Mouse (Mus musculus) limb, embryonic 12.5 days (tissue): Measurements from ENCODE around the gene Senp1. TPM values are rescaled to one million over a fixed set of nuclear protein-coding genes. Genes with fewer than 3 reads are reported as not detected.

Experiments used
- ATAC-seq: fragments of 200-750 bp; cut with Nextera tagmentation; 2 replicates; pipeline ENCODE4 v1.8.0; 2017; ENCODE audit warnings: low read depth, moderate TSS enrichment; ENCODE audit not compliant: insufficient number of reproducible peaks, insufficient read depth, low FRiP score, low TSS enrichment
- H3K27ac ChIP-seq: fragments of 300-500 bp; sonication (generic); 2 replicates; pipeline ENCODE4 v1.5.1; 2016; ENCODE audit warnings: mild to moderate bottlenecking, moderate library complexity
- H3K27me3 ChIP-seq: fragments of 300-500 bp; sonication (generic); 2 replicates; pipeline ENCODE4 v1.6.1; 2016; ENCODE audit warnings: mild to moderate bottlenecking, moderate library complexity
- H3K36me3 ChIP-seq: fragments of 300-500 bp; sonication (generic); 2 replicates; pipeline ENCODE4 v1.6.1; 2016; ENCODE audit warnings: mild to moderate bottlenecking, moderate library complexity
- H3K4me1 ChIP-seq: fragments of 300-500 bp; sonication (generic); replicated peaks from 2 replicates; pipeline ENCODE4 v1.6.1; 2016
- H3K4me2 ChIP-seq: fragments of 300-500 bp; sonication (generic); 2 replicates; pipeline ENCODE4 v1.6.1; 2016; ENCODE audit warnings: mild to moderate bottlenecking, moderate library complexity
- H3K4me3 ChIP-seq: fragments of 300-500 bp; sonication (generic); replicated peaks from 2 replicates; pipeline ENCODE4 v1.5.1; 2016; ENCODE audit warnings: mild to moderate bottlenecking
- H3K9ac ChIP-seq: fragments of 300-500 bp; sonication (generic); replicated peaks from 2 replicates; pipeline ENCODE4 v1.6.1; 2016; ENCODE audit warnings: mild to moderate bottlenecking, moderate library complexity
- H3K9me3 ChIP-seq: fragments of 300-500 bp; sonication (generic); 2 replicates; pipeline ENCODE4 v1.6.1; 2016; ENCODE audit warnings: mild to moderate bottlenecking, moderate library complexity
- WGBS: fragments of 180-500 bp; shearing (Covaris S2); methylation state at CpG from one replicate; pipeline ENCODE4 v1.1.7; 2016; 5-methylcytosine and 5-hydroxymethylcytosine counted together
- polyA plus RNA-seq: library from polyadenylated mRNA; unstranded; fragments of >200 nt; fragmentation: Nextera tagmentation; extraction: Ambion mirVana; gene quantifications from 2 replicates; pipeline ENCODE4 v1.2.1, GENCODE M21; 2016

The Senp1 gene
- polyA plus RNA-seq, 1 experiment from 2014 or later = 46.9 TPM

DNA sequence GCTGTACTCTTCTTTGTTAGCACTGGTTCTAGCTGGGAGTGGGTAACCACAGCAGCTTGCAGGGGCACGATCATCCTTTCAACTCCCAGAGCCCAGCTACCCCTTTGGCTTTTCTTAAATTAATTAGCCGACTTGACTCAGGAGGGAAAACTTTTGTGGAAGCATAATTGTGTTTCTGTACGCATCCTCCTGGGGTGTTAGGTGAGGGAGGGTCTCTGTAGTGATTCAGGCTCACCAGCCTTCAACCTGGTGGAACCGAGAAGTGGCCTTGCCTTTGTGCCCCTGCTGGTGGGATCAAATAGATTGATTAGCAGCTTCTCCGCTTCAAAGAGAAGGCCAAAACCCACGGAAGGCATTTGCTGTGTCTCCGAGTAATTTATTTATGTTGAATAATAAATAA, 93.6 kb downstream of the Senp1 start:
- Histone ChIP-seq H3K27me3 (peaks cover 45% of the 10 kb centered on the region), H3K9ac (peak overlapping the region; percentile 93; the same call in 1 of the 2 replicates), H3K27ac (peak overlapping the region; percentile 7; the same call in 1 of the 2 replicates), H3K4me1 (peaks cover 32% of the 10 kb centered on the region), H3K36me3 (peaks cover 55% of the 10 kb centered on the region), H3K4me3 (peak overlapping the region; percentile 72), H3K4me2 (peak overlapping the region; percentile 84), H3K9me3 (no peaks in the 10 kb centered on the region)
- no peak for ATAC-seq
- WGBS = 11% methylated on average over 7 of the region's 7 CpGs

DNA sequence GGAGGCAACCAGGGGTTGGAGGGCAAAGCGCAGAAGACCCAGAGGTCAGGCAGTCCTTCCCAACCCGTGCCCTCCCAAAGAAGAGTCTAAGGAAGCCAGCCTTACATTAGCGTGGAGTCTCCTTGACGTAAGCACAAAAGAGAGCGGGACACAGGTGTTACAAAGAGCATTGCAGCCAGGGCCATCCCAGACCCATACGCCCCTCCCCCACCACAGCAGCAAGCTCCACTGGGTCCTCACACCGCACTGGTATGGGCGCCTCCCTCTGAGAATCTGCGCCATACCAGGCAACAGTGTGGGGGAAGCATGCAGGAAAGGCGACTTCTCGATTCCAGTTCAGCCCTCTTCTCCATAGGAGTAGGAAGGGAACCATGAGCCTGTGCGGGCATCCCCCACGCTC, 94.0 kb downstream of the Senp1 start:
- Histone ChIP-seq H3K9ac (peak overlapping the region; percentile 93; the same call in 1 of the 2 replicates), H3K4me1 (peaks cover 27% of the 10 kb centered on the region), H3K9me3 (no peaks in the 10 kb centered on the region), H3K27me3 (peaks cover 40% of the 10 kb centered on the region), H3K4me3 (peak overlapping the region; percentile 72), H3K36me3 (peaks cover 59% of the 10 kb centered on the region), H3K4me2 (peak overlapping the region; percentile 84), H3K27ac (peak overlapping the region; percentile 7; the same call in 1 of the 2 replicates)
- no peak for ATAC-seq
- 20% methylated on average over 13 of the region's 13 CpGs for WGBS

DNA sequence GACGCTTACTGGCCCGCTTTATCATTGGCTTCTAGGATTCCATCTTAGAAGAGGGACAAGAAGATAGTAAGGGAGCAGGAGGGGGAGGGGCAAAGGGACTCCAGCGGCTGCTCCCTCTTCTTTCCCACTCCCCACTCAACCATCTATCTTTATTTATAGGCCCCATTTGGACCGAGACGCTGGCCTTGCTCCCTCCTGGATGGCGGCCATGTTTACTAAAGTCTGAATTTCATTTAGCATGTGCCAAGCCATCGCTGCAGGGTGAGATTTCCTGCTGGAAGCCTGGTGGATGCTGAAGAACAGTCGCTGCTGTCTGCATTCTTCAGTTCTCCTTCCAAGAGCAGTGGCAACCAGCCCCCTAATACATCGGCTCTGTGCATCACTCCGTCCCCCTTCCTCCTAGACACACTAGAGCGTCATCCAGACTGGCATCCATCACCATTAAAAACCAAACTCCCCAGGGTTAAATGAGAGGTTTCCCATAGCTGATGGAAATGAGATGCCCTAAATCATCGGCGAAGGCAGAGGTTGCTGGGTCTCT, 96.8 kb downstream of the Senp1 start:
- Histone ChIP-seq H3K9ac (no peak overlapping the region), H3K4me3 (no peak overlapping the region), H3K27ac (no peak overlapping the region), H3K9me3 (no peaks in the 10 kb centered on the region), H3K27me3 (peaks cover 39% of the 10 kb centered on the region), H3K4me1 (peaks cover 49% of the 10 kb centered on the region), H3K4me2 (no peak overlapping the region), H3K36me3 (peaks cover 73% of the 10 kb centered on the region)
- WGBS = 71% methylated on average over 13 of the region's 13 CpGs
- no peak for ATAC-seq

DNA sequence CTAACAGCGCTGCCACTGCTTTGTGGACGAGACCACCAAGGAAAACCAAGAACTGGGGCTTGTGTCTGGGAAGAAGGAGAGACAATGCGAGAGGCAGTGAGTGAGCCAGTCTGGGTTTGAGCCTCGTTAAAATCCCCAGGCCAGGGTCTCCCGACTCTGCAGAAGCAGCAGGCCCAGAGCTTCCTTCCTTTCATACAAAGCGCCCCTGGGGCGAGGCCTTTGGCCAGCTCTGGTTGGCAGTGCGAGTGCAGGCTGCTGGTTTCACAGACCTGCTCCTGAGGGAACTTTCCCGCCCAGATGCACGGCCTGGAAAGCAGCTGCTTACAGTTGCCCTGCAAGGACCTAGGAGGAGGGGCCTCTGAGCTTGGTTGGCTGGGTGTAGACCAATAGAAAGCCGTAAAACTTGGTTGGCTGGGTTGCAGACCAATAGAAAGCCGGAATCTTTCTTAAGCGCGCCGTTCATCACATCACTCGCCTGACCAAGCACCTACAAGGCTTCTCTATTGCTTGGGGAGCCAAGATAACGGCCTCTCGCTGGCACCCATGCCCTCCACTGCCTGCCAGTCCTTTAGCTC, 100.7 kb downstream of the Senp1 start:
- H3K9me3 ChIP-seq = no peaks in the 10 kb centered on the region
- H3K36me3 ChIP-seq = peaks cover 82% of the 10 kb centered on the region

DNA sequence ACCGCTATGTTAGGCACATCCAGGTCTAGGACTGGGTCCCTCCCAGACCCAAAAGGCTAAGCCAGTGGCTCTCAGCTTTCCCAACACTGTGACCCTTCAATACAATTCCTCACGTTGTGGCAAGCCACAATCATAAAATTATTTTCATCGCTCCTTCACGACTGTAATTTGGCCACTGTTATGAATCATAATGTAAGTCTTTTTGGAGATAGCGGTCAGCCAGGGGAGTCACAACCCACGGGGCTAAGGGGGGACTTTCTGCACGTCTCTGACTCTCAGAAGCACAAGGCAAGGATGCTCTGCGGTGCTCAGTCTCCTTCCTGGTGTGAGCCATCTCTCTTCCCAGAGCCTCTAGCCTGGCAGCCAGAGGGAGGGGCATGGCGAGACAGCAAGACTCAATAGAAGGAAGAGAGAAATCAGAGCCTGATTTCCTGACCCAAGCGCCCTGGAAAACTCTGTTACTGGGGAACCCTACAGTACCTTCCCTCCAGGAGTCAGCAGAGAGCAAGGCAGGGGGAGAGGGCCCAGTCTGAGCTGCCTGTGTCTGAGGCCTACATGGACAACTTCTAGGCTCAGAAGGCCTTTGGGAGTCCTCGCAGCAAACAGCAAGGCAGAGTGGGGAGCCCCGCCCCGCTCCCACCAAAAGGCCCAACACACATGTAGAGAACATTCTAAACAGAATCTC, 101.4 kb downstream of the Senp1 start:
- Histone ChIP-seq H3K4me3 (no peak overlapping the region), H3K4me2 (peak overlapping the region; percentile 52; the same call in 1 of the 2 replicates), H3K4me1 (peaks cover 53% of the 10 kb centered on the region), H3K36me3 (peaks cover 82% of the 10 kb centered on the region), H3K9me3 (no peaks in the 10 kb centered on the region), H3K27me3 (no peaks in the 10 kb centered on the region), H3K27ac (peak overlapping the region; percentile 94), H3K9ac (peak overlapping the region; percentile 35)
- peak; percentile 7; the same call in 1 of the 2 replicates for ATAC-seq
- WGBS = 45% methylated on average over 13 of the region's 13 CpGs

More for the DNA sequence above, 100.7 kb downstream of the Senp1 start:
- ATAC-seq = peak; percentile 95
- peaks cover under 1% of the 10 kb centered on the region; the same call in 1 of the 2 replicates for H3K27me3 ChIP-seq
- peak overlapping the region; percentile 11; the same call in 1 of the 2 replicates for H3K4me3 ChIP-seq
- H3K4me1 ChIP-seq = peaks cover 53% of the 10 kb centered on the region
- 3% methylated on average over 18 of the region's 18 CpGs for WGBS
- peak overlapping the region; percentile 35 for H3K9ac ChIP-seq
- H3K4me2 ChIP-seq = peak overlapping the region; percentile 52
- peak overlapping the region; percentile 94 for H3K27ac ChIP-seq

DNA sequence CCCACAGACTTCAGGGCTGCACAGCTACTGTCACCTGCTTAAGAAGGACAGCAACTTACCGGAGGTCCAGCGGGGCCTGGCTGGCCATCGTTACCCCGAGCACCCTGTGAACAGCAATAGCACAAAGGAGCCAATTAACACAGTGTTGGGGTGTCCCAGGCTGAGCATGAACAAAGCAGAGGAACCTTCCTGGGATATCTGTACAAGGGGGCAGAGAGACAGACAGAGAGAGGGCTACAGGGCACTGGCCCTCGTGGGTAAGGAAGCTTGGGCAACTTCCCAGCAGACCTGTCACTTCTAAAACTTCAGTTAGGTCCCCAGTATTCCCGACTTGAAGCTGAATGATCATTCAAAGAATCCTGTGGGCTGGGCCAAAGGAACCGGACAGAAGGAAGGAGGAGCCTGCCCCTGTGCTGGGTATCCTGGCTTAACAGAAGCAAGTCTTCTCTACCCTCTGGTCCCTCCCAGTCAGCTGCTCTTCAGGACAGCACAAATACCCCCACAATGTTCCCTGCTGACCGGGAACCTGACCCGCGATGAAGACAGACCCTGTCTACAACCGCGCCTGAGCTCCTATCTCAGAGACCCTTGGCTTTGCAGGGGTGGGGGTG, 102.2 kb downstream of the Senp1 start:
- H3K9ac ChIP-seq = no peak overlapping the region; the same call in 1 of the 2 replicates
- peaks cover 53% of the 10 kb centered on the region for H3K4me1 ChIP-seq
- H3K4me3 ChIP-seq = no peak overlapping the region
- peak overlapping the region; percentile 35; the same call in 1 of the 2 replicates for H3K4me2 ChIP-seq
- WGBS = 23% methylated on average over 12 of the region's 12 CpGs
- H3K36me3 ChIP-seq = peaks cover 82% of the 10 kb centered on the region
- peak overlapping the region; percentile 94 for H3K27ac ChIP-seq
- H3K27me3 ChIP-seq = no peaks in the 10 kb centered on the region
- ATAC-seq = no peak
- H3K9me3 ChIP-seq = no peaks in the 10 kb centered on the region

DNA sequence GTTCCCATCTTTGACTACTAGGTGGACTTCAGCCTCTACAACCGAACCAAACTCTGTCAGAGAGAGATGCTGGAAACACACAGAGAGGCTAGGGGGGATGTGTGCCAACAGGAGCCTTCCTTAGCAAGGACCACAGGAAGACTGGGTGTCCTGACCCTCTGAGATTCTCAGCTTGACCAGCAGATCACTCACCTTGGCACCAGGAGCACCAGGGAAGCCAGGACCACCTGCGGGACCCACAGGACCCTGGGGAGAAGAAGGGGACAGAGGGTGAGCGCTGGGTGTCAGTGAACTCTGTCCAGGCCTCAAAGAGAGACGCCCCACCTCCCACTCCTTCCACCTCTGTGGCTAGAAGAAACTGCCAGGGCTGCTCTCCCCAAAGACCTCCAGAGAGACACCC, 102.8 kb downstream of the Senp1 start:
- no peak for ATAC-seq
- 18% methylated on average over 4 of the region's 4 CpGs for WGBS
- Histone ChIP-seq H3K4me2 (peak overlapping the region; percentile 35), H3K27ac (peak overlapping the region; percentile 94), H3K4me1 (peaks cover 53% of the 10 kb centered on the region), H3K27me3 (no peaks in the 10 kb centered on the region), H3K36me3 (peaks cover 82% of the 10 kb centered on the region), H3K9me3 (no peaks in the 10 kb centered on the region), H3K4me3 (no peak overlapping the region), H3K9ac (no peak overlapping the region; the same call in 1 of the 2 replicates)

DNA sequence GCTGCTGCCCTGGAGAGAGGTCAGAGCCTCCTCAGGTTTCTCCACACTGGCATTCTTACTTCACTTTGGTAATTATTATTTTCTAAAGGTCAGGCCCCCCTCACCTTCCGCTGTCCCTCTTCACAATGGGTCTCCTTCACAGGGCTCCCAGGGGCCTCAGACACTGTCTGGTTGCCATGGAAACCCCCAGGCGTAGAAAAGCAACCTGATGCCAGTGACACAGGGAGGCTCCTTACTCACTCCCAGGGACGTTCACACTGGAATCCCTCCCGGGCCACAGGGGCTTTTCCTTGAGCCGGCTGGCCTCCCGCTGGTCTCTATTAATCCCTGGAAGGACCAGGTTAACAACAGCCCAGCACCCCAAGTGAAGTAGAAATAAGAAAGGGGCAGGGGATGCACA, 103.4 kb downstream of the Senp1 start:
- no peak for ATAC-seq
- H3K4me3 ChIP-seq = no peak overlapping the region
- no peaks in the 10 kb centered on the region for H3K9me3 ChIP-seq
- peak overlapping the region; percentile 94 for H3K27ac ChIP-seq
- H3K36me3 ChIP-seq = peaks cover 82% of the 10 kb centered on the region
- peaks cover 53% of the 10 kb centered on the region for H3K4me1 ChIP-seq
- no peak overlapping the region for H3K9ac ChIP-seq
- H3K4me2 ChIP-seq = peak overlapping the region; percentile 35
- H3K27me3 ChIP-seq = no peaks in the 10 kb centered on the region
- 0% methylated on average over 6 of the region's 6 CpGs for WGBS

DNA sequence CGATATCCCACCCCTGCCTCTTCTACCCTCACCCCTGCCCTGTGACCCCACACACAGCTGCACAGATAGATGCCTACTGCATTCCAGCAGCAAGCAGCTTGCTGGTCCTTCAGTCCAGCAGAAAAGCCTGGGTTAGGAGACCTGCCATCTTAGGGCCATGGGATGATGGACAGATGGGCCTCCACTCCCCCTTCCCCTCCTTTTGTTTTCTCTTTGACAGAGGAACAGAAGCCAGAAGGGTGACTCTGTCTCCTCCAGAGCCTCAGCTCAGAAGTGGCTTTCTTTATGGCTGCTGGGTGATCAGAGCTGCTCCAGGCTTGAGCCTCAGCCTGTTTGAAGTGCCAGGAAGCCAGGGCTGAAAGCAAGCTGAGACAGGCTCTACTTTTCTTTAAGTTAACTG, 104.0 kb downstream of the Senp1 start:
- H3K4me2 ChIP-seq = no peak overlapping the region
- 0 out of 2 replicates have a peak overlapping the region, but pooled peaks have one; percentile 27 for H3K9ac ChIP-seq
- no peak for ATAC-seq
- H3K9me3 ChIP-seq = no peaks in the 10 kb centered on the region
- H3K36me3 ChIP-seq = peaks cover 82% of the 10 kb centered on the region
- H3K27ac ChIP-seq = peak overlapping the region; percentile 94
- 28% methylated on average over 1 of the region's 1 CpGs for WGBS
- no peak overlapping the region for H3K4me3 ChIP-seq
- H3K27me3 ChIP-seq = no peaks in the 10 kb centered on the region
- H3K4me1 ChIP-seq = peaks cover 53% of the 10 kb centered on the region
